Mouse (Mus musculus) heart, embryonic 10.5 days (tissue): ENCODE measurements at regions not wholly inside any gene's neighbourhood (a gene's known extent, or its start where the extent isn't known, plus 50 kb on each side); places are given as distances from the start of the nearest gene placed in this dataset.

Experiments
- DNase-seq: peaks from one replicate; pipeline ENCODE4 v3.0.0-alpha.2; 2017; ENCODE audit warnings: low spot score
- H3K27ac ChIP-seq: fragments of 300-500 bp; sonication (generic); 2 replicates; pipeline ENCODE4 v1.5.1; 2016; ENCODE audit warnings: mild to moderate bottlenecking
- H3K27me3 ChIP-seq: fragments of 300-500 bp; sonication (generic); 2 replicates; pipeline ENCODE4 v1.6.1; 2016; ENCODE audit warnings: mild to moderate bottlenecking; ENCODE audit not compliant: poor library complexity, insufficient read depth, severe bottlenecking
- H3K36me3 ChIP-seq: fragments of 300-500 bp; sonication (generic); 2 replicates; pipeline ENCODE4 v1.6.1; 2016; ENCODE audit warnings: mild to moderate bottlenecking, moderate library complexity
- H3K4me1 ChIP-seq: fragments of 300-500 bp; sonication (generic); 2 replicates; pipeline ENCODE4 v1.6.1; 2016; ENCODE audit warnings: mild to moderate bottlenecking
- H3K4me3 ChIP-seq: fragments of 300-500 bp; sonication (generic); 2 replicates; pipeline ENCODE4 v1.5.1; 2016; ENCODE audit warnings: mild to moderate bottlenecking, moderate library complexity
- H3K9me3 ChIP-seq: fragments of 300-500 bp; sonication (generic); 2 replicates; pipeline ENCODE4 v1.6.1; 2016; ENCODE audit warnings: mild to moderate bottlenecking, moderate library complexity
- WGBS: fragments of 180-500 bp; shearing (Covaris S2); methylation state at CpG from one replicate; pipeline ENCODE4 v1.1.7; 2016; 5-methylcytosine and 5-hydroxymethylcytosine counted together

GRCm38 (mm10) chr14:53901103-53901502 lies 352.8 kb downstream of the Dad1 start:
- H3K9me3 ChIP-seq = no peaks in the 10 kb centered on the region
- H3K27me3 ChIP-seq = no peaks in the 10 kb centered on the region
- no peaks in the 10 kb centered on the region for H3K4me1 ChIP-seq
- H3K27ac ChIP-seq = no peak overlapping the region
- no peak for DNase-seq
- WGBS = 70% methylated on average over 1 of the region's 1 CpGs
- no peak overlapping the region for H3K4me3 ChIP-seq
- no peaks in the 10 kb centered on the region for H3K36me3 ChIP-seq

GRCm38 (mm10) chr14:53881304-53881703 lies 372.6 kb downstream of the Dad1 start:
- WGBS = 10% methylated on average over 3 of the region's 3 CpGs
- no peak overlapping the region for H3K4me3 ChIP-seq
- H3K4me1 ChIP-seq = peaks cover 9% of the 10 kb centered on the region; the same call in 1 of the 2 replicates
- H3K36me3 ChIP-seq = no peaks in the 10 kb centered on the region
- H3K9me3 ChIP-seq = no peaks in the 10 kb centered on the region
- H3K27ac ChIP-seq = no peak overlapping the region
- DNase-seq = no peak
- H3K27me3 ChIP-seq = no peaks in the 10 kb centered on the region

- Histone ChIP-seq H3K4me1 (0 out of 2 replicates have a peak, but pooled peaks cover under 1% of the 10 kb centered on the region), H3K27me3 (no peaks in the 10 kb centered on the region), H3K36me3 (no peaks in the 10 kb centered on the region), H3K27ac (no peak overlapping the region), H3K4me3 (no peak overlapping the region), H3K9me3 (no peaks in the 10 kb centered on the region)
- 56% methylated on average over 7 of the region's 7 CpGs for WGBS
- no peak for DNase-seq
These were observed 377.3 kb downstream of the Dad1 start for GRCm38 (mm10) chr14:53876581-53876980.

- no peaks in the 10 kb centered on the region for H3K27me3 ChIP-seq
- H3K9me3 ChIP-seq = no peaks in the 10 kb centered on the region
- no peak overlapping the region for H3K4me3 ChIP-seq
- DNase-seq = no peak
- H3K36me3 ChIP-seq = no peaks in the 10 kb centered on the region
- WGBS = 54% methylated on average over 6 of the region's 6 CpGs
- H3K4me1 ChIP-seq = 0 out of 2 replicates have a peak, but pooled peaks cover 3% of the 10 kb centered on the region
- H3K27ac ChIP-seq = no peak overlapping the region
These were observed 378.2 kb downstream of the Dad1 start for GRCm38 (mm10) chr14:53875736-53876135.

- no peaks in the 10 kb centered on the region for H3K27me3 ChIP-seq
- H3K4me1 ChIP-seq = peaks cover 5% of the 10 kb centered on the region; the same call in 1 of the 2 replicates
- 64% methylated on average over 7 of the region's 7 CpGs for WGBS
- H3K9me3 ChIP-seq = no peaks in the 10 kb centered on the region
- H3K27ac ChIP-seq = peak overlapping the region; percentile 72
- peak overlapping the region; percentile 18; the same call in 1 of the 2 replicates for H3K4me3 ChIP-seq
- DNase-seq = no peak
- no peaks in the 10 kb centered on the region for H3K36me3 ChIP-seq
These were observed 406.9 kb downstream of the Dad1 start for GRCm38 (mm10) chr14:53847049-53847448.

DNA sequence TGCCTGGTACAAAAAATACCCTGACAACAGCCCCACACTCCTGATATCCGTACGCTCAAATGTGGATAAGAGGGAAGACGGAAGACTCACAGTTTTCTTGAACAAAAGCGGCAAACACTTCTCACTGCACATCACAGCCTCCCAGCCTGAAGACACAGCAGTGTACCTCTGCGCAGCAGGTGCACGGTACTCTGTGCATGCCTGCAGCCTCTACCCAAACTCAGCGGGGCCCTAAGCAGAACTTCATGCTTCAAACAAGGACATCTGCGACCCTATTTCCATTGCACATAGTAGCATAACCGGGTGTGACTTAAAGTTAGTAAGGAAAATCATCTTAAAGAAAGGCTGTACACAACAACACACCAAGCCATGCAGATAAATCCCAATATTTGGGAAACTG lies 408.3 kb downstream of the Dad1 start:
- Histone ChIP-seq H3K9me3 (no peaks in the 10 kb centered on the region), H3K27ac (no peak overlapping the region), H3K27me3 (no peaks in the 10 kb centered on the region), H3K4me1 (peaks cover 5% of the 10 kb centered on the region; the same call in 1 of the 2 replicates), H3K4me3 (no peak overlapping the region), H3K36me3 (no peaks in the 10 kb centered on the region)
- 93% methylated on average over 9 of the region's 9 CpGs for WGBS
- DNase-seq = no peak

- Histone ChIP-seq H3K36me3 (no peaks in the 10 kb centered on the region), H3K4me1 (no peaks in the 10 kb centered on the region), H3K27me3 (no peaks in the 10 kb centered on the region), H3K27ac (no peak overlapping the region), H3K9me3 (no peaks in the 10 kb centered on the region), H3K4me3 (no peak overlapping the region)
- WGBS = 90% methylated on average over 3 of the region's 3 CpGs
- no peak for DNase-seq
These were observed 421.4 kb downstream of the Dad1 start for GRCm38 (mm10) chr14:53832553-53832952.

- no peak for DNase-seq
- H3K4me1 ChIP-seq = no peaks in the 10 kb centered on the region
- no peaks in the 10 kb centered on the region for H3K36me3 ChIP-seq
- H3K27ac ChIP-seq = no peak overlapping the region
- 79% methylated on average over 6 of the region's 6 CpGs for WGBS
- H3K4me3 ChIP-seq = no peak overlapping the region
- H3K9me3 ChIP-seq = no peaks in the 10 kb centered on the region
- H3K27me3 ChIP-seq = no peaks in the 10 kb centered on the region
These were observed 422.3 kb downstream of the Dad1 start for GRCm38 (mm10) chr14:53831651-53832050.

DNA sequence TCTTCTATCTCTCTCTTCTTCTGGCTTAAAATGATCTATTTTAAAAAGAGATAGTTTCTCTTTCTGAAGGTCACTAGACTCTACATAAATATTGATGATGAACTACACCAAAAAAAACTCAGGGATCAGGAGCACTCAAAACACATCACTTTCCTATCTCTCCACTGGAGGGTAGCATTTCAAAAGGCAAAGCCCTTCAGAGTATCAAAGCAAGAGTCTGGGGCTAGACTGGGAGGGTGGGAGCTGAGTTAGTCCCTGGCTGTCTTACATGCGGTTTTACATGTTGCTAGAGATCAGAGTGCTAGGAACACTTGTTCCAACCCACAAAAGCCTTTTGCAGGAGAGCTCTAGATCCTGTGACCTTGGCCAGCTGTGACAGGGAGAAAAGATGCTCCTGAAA lies 423.2 kb downstream of the Dad1 start:
- no peak for DNase-seq
- Histone ChIP-seq H3K9me3 (no peaks in the 10 kb centered on the region), H3K4me1 (no peaks in the 10 kb centered on the region), H3K27ac (no peak overlapping the region), H3K27me3 (no peaks in the 10 kb centered on the region), H3K36me3 (no peaks in the 10 kb centered on the region), H3K4me3 (no peak overlapping the region)
- WGBS = 30% methylated on average over 1 of the region's 1 CpGs

GRCm38 (mm10) chr14:53826782-53827181 lies 427.1 kb downstream of the Dad1 start:
- 82% methylated on average over 4 of the region's 4 CpGs for WGBS
- Histone ChIP-seq H3K4me1 (no peaks in the 10 kb centered on the region), H3K4me3 (no peak overlapping the region), H3K27me3 (no peaks in the 10 kb centered on the region), H3K27ac (no peak overlapping the region), H3K36me3 (no peaks in the 10 kb centered on the region), H3K9me3 (no peaks in the 10 kb centered on the region)
- DNase-seq = no peak

DNA sequence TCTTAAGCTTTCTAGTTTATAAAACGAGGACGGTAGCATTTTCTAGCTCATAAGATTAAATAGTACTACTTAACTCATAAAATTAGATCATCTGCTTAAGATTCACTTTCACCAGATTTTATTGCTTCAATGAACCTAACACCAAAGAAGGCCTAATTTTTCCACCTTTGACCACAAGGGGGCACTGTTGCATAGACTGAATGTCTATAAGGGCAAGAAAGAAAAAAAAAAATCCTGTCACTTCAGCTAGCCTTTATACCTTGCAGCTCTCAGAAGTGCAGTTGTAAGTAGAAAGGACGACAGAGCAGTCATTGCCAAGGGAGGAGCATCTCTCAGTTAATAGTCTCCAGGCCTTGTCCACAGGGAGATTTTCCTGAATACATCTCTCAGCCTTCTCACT lies 447.7 kb downstream of the Dad1 start:
- 8% methylated on average over 3 of the region's 3 CpGs for WGBS
- Histone ChIP-seq H3K4me1 (no peaks in the 10 kb centered on the region), H3K27me3 (no peaks in the 10 kb centered on the region; the same call in 1 of the 2 replicates), H3K4me3 (no peak overlapping the region), H3K9me3 (no peaks in the 10 kb centered on the region), H3K27ac (no peak overlapping the region), H3K36me3 (no peaks in the 10 kb centered on the region)
- DNase-seq = no peak

DNA sequence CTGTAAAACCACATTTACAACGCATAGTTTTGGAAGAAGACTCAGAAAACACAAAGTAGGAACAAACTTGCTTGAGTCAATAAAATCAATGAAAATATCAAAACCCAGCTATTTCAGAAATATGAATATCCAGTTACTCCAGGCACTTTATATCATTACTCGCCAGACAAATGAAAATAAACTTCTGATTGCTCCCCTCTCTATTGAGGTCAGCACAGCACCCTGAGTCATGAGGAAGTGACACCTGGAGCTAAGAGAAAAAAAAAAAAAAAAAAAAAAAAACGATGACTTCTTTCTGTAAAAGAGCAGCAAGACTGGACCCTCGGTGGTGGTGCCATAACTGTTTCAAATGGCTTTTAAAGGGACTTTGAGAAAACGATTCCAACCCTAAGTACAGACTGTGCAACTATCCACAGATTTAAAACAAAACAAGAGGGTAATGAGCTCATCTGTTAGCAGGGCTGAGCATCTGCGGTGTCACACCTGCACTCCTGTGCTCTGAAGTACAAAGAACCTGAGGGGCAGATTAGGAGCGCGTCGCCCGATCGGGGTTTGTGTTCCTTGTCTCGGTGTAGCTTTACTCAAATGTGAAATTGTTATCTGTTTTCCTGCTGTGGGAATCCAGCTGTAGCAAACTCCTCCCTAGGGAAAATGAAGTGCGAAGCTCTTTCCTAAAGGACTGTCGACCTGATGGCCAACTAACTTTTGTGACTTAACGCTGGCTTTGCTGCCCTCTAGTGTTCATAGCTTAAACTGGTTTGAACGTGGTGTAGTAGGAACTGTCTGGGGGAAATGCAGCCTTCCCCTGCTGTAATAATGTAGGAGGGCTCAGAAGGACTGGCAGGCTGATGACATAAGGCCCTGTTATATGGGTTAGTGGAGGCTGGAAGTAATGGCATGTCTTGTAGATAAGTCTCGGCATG lies 449.9 kb downstream of the Dad1 start:
- no peaks in the 10 kb centered on the region; the same call in 1 of the 2 replicates for H3K27me3 ChIP-seq
- DNase-seq = peak; percentile 79
- H3K4me3 ChIP-seq = peak overlapping the region; percentile 25; the same call in 1 of the 2 replicates
- H3K4me1 ChIP-seq = no peaks in the 10 kb centered on the region
- no peaks in the 10 kb centered on the region for H3K36me3 ChIP-seq
- WGBS = 22% methylated on average over 17 of the region's 17 CpGs
- H3K27ac ChIP-seq = no peak overlapping the region
- H3K9me3 ChIP-seq = no peaks in the 10 kb centered on the region

DNA sequence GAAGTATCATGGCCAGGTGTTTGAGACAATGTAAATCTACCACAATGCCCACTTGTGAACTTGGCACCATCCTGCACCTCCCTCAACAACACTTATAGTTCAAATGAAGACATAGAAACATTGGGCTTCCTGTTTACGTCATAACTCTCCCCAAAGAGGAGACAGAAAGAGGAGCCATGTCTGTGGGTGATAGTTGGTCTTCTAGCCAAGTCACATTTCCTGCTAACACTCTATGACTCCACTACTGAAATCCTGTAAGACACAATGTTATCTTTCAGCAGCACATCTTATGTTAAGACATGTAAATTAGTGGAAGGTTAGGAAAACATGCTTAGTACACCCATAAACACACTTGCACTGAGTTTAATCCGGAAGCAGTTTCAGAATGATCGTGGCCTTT lies 451.4 kb downstream of the Dad1 start:
- no peaks in the 10 kb centered on the region; the same call in 1 of the 2 replicates for H3K27me3 ChIP-seq
- no peak overlapping the region for H3K4me3 ChIP-seq
- WGBS = 89% methylated on average over 3 of the region's 3 CpGs
- H3K9me3 ChIP-seq = no peaks in the 10 kb centered on the region
- H3K36me3 ChIP-seq = no peaks in the 10 kb centered on the region
- no peak overlapping the region for H3K27ac ChIP-seq
- no peaks in the 10 kb centered on the region for H3K4me1 ChIP-seq
- DNase-seq = no peak
